Mouse (Mus musculus) lung, embryonic 15.5 days (tissue): Measurements from ENCODE around the gene Gnat2. TPM values are rescaled to one million over a fixed set of nuclear protein-coding genes. Genes with fewer than 3 reads are reported as not detected.

Experiments
- ATAC-seq: fragments of 200-750 bp; cut with Nextera tagmentation; 2 replicates; pipeline ENCODE4 v1.8.0; 2017; ENCODE audit warnings: moderate number of reproducible peaks, borderline replicate concordance; ENCODE audit not compliant: low FRiP score, low TSS enrichment; ENCODE audit errors: extremely low read depth
- H3K27ac ChIP-seq: fragments of 300-500 bp; sonication (generic); 2 replicates; pipeline ENCODE4 v1.5.1; 2015; ENCODE audit warnings: moderate library complexity, mild to moderate bottlenecking, inconsistent platforms
- H3K27me3 ChIP-seq: fragments of 300-500 bp; sonication (generic); 2 replicates; pipeline ENCODE4 v1.6.1; 2015; ENCODE audit warnings: inconsistent platforms
- H3K36me3 ChIP-seq: fragments of 300-500 bp; sonication (generic); 2 replicates; pipeline ENCODE4 v1.6.1; 2015; ENCODE audit warnings: inconsistent platforms
- H3K4me1 ChIP-seq: fragments of 300-500 bp; sonication (generic); 2 replicates; pipeline ENCODE4 v1.6.1; 2015; ENCODE audit warnings: inconsistent platforms
- H3K4me2 ChIP-seq: fragments of 300-500 bp; sonication (generic); 2 replicates; pipeline ENCODE4 v1.6.1; 2015; ENCODE audit warnings: inconsistent platforms, mild to moderate bottlenecking, moderate library complexity
- H3K4me3 ChIP-seq: fragments of 300-500 bp; sonication (generic); 2 replicates; pipeline ENCODE4 v1.5.1; 2015; ENCODE audit warnings: mild to moderate bottlenecking, inconsistent platforms
- H3K9ac ChIP-seq: fragments of 300-500 bp; sonication (generic); 2 replicates; pipeline ENCODE4 v1.6.1; 2015; ENCODE audit warnings: inconsistent platforms
- H3K9me3 ChIP-seq: fragments of 300-500 bp; sonication (generic); 2 replicates; pipeline ENCODE4 v1.6.1; 2016; ENCODE audit warnings: inconsistent platforms
- WGBS: fragments of 180-500 bp; shearing (Covaris S2); methylation state at CpG from one replicate; pipeline ENCODE4 v1.1.7; 2015; 5-methylcytosine and 5-hydroxymethylcytosine counted together
- polyA plus RNA-seq: library from polyadenylated mRNA; unstranded; fragments of >200 nt; fragmentation: Nextera tagmentation; extraction: Ambion mirVana; gene quantifications from 2 replicates; pipeline ENCODE4 v1.2.1, GENCODE M21; 2015

The Gnat2 gene
- polyA plus RNA-seq, 1 experiment from 2014 or later, result 0.96 TPM

- peak overlapping the region; percentile 83 for H3K4me2 ChIP-seq
- no peaks in the 10 kb centered on the region for H3K9me3 ChIP-seq
- peaks cover 25% of the 10 kb centered on the region for H3K4me1 ChIP-seq
- peak overlapping the region; percentile 94 for H3K27ac ChIP-seq
- H3K4me3 ChIP-seq, result peak overlapping the region; percentile 94
- H3K36me3 ChIP-seq, result no peaks in the 10 kb centered on the region
- 61% methylated on average over 5 of the region's 5 CpGs for WGBS
- no peaks in the 10 kb centered on the region for H3K27me3 ChIP-seq
- peak overlapping the region; percentile 92 for H3K9ac ChIP-seq
- no peak for ATAC-seq
Observed at GRCm38 (mm10) chr3:108146671-108147070, 54.1 kb downstream of the Gnat2 start.

GRCm38 (mm10) chr3:108147386-108148235 lies 55.0 kb downstream of the Gnat2 start:
- H3K27me3 ChIP-seq, result no peaks in the 10 kb centered on the region
- no peak overlapping the region for H3K9ac ChIP-seq
- no peak; the same call in 1 of the 2 replicates for ATAC-seq
- peak overlapping the region; percentile 11; the same call in 1 of the 2 replicates for H3K4me2 ChIP-seq
- no peak overlapping the region for H3K27ac ChIP-seq
- WGBS, result 67% methylated on average over 11 of the region's 11 CpGs
- H3K4me1 ChIP-seq, result peaks cover 25% of the 10 kb centered on the region
- H3K4me3 ChIP-seq, result no peak overlapping the region
- H3K36me3 ChIP-seq, result no peaks in the 10 kb centered on the region
- H3K9me3 ChIP-seq, result no peaks in the 10 kb centered on the region

Other genes with a start within 250 kb of the Gnat2 start
- not detected in 2 replicates for gene Eps8l3, start 215.6 kb upstream of the Gnat2 start, polyA plus RNA-seq
- 116 and 127 TPM in 2 replicates for gene Gstm5, start 197.0 kb upstream of the Gnat2 start, polyA plus RNA-seq
- gene Gstm7, start 161.0 kb upstream of the Gnat2 start, polyA plus RNA-seq, result 12.2 and 12.7 TPM in 2 replicates
- 3.2 and 4.9 TPM in 2 replicates for gene Gstm6, start 149.0 kb upstream of the Gnat2 start, polyA plus RNA-seq
- 0.13 and 0.22 TPM in 2 replicates for gene Gstm3, start 123.5 kb upstream of the Gnat2 start, polyA plus RNA-seq
- gene Gstm2, start 106.3 kb upstream of the Gnat2 start, polyA plus RNA-seq, result 138 and 145 TPM in 2 replicates
- 62.7 and 66.4 TPM in 2 replicates for gene Gstm1, start 74.8 kb upstream of the Gnat2 start, polyA plus RNA-seq
- 16.7 TPM in 2 replicates for gene Gstm4, start 47.9 kb upstream of the Gnat2 start, polyA plus RNA-seq
- gene Ampd2, start 6.1 kb upstream of the Gnat2 start, polyA plus RNA-seq, result 38.1 and 38.4 TPM in 2 replicates
- 162 and 165 TPM in 2 replicates for gene Gnai3, start 53.4 kb downstream of the Gnat2 start, polyA plus RNA-seq
- gene Gpr61, start 62.1 kb downstream of the Gnat2 start, polyA plus RNA-seq, result 0.07 TPM in 1 of 2 replicates, not detected in the other
- 2.0 and 3.0 TPM in 2 replicates for gene Amigo1, start 93.5 kb downstream of the Gnat2 start, polyA plus RNA-seq
- 2.6 and 3.4 TPM in 2 replicates for gene Cyb561d1, start 108.4 kb downstream of the Gnat2 start, polyA plus RNA-seq
- 14.5 TPM in 2 replicates for gene Atxn7l2, start 118.1 kb downstream of the Gnat2 start, polyA plus RNA-seq
- gene Sypl2, start 133.9 kb downstream of the Gnat2 start, polyA plus RNA-seq, result 0.42 and 0.54 TPM in 2 replicates
- 289 and 312 TPM in 2 replicates for gene Psma5, start 164.1 kb downstream of the Gnat2 start, polyA plus RNA-seq
- 24.8 and 28.0 TPM in 2 replicates for gene Sort1, start 191.3 kb downstream of the Gnat2 start, polyA plus RNA-seq